Mouse (Mus musculus) fat pad, adult 2 months (tissue): ENCODE measurements around the gene Lemd1.

Experiments used
- DNase-seq: peaks from one replicate; pipeline ENCODE4 v3.0.0-alpha.2; 2011; ENCODE audit warnings: low read depth, low spot score; ENCODE audit errors: extremely low read depth

Lemd1 gene

DNA sequence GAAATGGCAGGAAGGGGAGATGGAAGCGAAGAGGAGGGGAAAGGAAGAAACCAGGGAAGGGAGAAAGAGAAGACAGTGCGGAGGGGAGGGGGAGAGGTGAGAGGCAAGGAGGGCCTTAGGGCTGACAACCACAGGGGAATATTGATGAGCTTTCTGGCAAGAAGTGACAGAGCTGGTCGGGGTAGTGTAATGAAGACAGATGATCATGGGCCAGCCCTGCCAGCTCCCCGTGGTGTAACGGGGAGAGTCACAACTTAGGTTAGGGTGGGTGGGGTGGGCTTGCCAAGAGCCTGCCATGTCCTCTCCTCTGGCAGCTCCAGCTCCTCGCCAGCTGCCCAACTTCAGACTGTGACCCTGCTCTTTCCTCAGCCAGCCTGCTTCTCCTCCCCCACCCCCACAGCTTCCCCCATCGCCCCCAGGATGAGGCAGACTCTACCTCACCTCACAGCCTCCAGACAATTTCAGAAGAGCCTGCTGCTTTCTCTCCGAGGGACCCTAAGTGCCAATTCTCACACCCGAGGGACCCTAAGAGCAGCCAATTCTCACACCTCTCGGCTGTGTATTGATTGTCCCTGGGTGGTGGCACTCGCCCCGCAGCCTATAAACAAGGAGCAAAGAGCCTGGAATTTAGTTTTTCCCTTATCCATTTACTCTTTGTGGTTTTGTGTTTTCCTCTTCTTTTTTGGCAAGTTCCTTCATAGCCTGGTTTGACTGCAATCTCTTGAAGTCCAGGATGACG is 26.3 kb upstream of the Lemd1 start:
- DNase-seq, result no peak

DNA sequence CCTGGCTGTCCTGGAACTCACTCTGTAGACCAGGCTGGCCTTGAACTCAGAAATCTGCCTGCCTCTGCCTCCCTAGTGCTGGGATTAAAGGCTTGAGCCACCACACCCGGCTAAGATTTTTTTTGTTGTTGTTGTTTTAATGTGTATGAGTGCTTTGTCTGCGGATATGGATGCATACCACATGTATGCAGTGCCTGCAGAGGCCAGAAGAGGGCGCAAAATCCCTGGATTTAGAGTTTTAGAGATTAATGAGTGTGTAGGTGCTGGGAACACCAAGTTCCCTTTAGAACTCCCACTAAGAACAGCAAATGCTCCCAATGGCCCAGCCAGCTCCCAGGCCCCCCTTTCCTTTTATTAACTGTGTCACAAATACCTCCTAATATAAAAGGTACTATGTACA is 25.4 kb upstream of the Lemd1 start:
- DNase-seq, result no peak

DNA sequence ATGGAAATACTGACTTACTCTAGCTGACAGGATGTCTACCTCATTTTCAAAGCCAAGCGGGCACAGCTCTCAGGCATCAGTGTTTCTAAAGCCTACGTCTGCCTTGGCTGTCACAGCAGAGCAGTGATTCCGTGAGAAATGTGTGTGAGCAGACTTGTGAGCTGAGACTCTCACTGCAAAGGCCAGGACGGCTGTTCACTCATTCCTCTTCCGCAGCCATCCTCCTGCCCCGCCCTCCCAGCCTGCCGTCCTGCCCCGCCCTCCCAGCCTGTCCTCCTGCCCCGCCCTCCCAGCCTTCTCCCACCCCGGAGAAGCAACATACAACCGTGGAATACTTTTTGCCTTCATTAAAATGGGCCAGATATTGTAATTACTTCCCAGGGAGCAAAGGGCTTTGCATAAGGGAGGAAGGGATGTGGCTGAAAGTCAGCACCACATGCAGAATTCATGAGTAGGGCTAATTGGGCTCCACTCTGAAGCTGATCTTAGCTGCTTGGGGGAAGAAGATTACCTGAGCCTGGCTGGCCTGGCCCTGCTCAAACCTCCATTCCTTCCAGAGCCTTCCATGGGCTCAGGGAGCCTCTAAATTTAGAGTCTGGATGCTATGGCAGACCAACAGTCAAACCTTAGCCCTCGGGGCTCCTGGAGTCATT is 23.0 kb upstream of the Lemd1 start:
- no peak for DNase-seq

GRCm38 (mm10) chr1:132170698-132171097 is 20.5 kb upstream of the Lemd1 start:
- DNase-seq, result no peak

GRCm38 (mm10) chr1:132171619-132172018 is 19.6 kb upstream of the Lemd1 start:
- DNase-seq, result no peak

- no peak for DNase-seq
Observed at GRCm38 (mm10) chr1:132186303-132186702, 4.9 kb upstream of the Lemd1 start.

- no peak for DNase-seq
Observed at GRCm38 (mm10) chr1:132188442-132189066, 2.7 kb upstream of the Lemd1 start.

DNA sequence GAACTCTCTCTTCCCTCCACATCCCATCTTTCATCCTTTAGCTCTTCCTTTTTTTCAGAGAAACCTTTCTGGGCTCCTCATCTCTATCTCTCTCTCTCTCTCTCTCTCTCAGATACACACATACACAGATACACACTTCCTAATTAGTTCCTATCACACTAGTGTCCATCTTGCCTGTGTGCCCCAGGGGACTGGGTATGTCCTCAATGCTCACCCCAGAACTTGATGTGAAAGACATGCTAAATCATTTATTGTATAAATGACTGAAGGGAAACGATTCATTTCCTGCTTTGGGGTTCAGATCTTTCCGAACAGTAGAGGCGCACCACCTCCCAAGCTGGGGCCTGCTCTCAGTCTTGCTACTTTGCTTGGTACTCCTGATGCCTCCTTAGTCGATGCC is 2.0 kb upstream of the Lemd1 start:
- no peak for DNase-seq

- DNase-seq, result no peak
Observed at GRCm38 (mm10) chr1:132190040-132190513, 1.2 kb upstream of the Lemd1 start.

- DNase-seq, result no peak
Observed at GRCm38 (mm10) chr1:132190621-132191092, 574 bp upstream of the Lemd1 start.

- DNase-seq, result no peak
Observed at GRCm38 (mm10) chr1:132191786-132192680, 802 bp downstream of the Lemd1 start.

- no peak for DNase-seq
Observed at GRCm38 (mm10) chr1:132193806-132194205, 2.6 kb downstream of the Lemd1 start.

DNA sequence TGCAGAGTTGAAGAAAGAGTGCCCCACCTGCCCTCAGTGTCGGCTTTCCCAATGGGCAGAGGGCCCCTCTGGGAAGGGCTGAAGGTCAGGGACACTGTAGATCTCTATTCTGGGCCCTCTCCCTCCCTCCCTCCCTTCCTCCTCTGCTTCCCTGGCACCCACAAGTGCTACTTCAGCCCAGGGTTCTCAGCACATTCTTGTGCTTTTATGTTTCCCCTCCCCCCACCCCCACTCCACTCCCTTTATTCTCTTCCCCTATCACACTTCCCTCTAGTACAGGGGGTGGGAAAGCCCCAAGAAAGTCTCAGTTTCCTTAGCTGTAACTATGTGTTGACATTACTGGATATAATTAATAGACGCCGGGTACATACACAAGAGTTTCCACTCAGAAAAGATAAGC is 3.4 kb downstream of the Lemd1 start:
- no peak for DNase-seq

GRCm38 (mm10) chr1:132195100-132195499 is 3.9 kb downstream of the Lemd1 start:
- DNase-seq, result no peak

- no peak for DNase-seq
Observed at GRCm38 (mm10) chr1:132195681-132196080, 4.5 kb downstream of the Lemd1 start.

DNA sequence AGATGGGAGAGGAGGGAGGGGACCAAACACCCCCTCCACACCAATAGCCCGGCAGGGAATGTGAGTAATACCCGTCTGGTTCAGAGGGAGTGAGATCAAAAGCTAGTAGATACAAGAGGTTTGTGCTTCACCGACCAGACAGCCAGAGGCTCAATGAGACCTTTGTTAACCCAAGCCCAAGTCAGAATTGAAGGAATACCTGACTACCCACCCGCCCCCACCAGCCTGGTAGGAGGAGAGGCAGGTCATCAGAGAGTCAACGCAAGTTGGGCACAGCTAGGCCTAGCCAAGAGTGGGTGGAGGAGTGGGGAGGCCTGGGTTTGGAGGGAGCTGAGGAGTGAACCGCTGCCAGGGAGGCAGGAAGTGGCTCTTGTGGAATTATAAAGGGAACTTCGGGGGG is 5.1 kb downstream of the Lemd1 start:
- no peak for DNase-seq

DNA sequence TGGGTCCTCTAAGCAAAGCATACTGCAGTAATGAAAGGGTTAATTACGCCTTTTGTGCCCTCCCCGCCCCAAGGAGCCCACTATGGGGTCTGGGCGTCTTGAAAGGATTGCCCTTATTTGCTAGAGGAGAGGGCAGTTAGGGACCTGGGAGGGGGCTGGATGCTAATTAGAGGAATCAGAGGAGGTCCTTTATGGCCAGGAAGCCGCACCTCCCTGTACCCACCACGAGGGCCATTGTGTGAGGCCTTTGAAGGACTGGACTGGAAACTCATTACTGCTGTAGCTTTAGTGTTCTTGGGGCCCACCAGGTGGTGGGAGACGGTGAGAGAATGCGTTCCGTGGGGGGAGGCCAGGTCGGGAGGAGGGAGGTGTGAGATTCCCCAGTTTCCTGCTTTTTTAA is 6.4 kb downstream of the Lemd1 start:
- no peak for DNase-seq

GRCm38 (mm10) chr1:132198401-132199071 is 7.3 kb downstream of the Lemd1 start:
- no peak for DNase-seq

DNA sequence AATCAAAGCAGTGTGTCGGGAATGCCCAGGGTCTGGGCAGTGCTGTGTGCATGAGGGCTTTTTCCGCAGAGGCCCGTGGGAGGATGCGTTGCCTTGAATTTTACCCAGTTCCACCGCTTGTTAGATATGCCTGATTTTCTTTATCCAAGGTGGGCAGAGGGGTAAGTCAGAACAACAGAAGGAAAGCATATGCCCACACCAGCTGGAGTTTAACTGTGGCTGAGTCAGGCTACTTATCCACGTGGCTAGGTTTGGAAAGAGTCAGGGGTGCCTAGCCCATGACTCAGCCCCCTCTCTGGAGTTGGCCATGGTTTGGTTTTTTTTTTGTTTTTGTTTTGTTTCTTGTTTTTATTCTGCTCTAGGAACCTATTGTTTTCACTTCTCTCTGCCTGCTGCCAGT is 8.0 kb downstream of the Lemd1 start:
- DNase-seq, result no peak

GRCm38 (mm10) chr1:132199934-132200333 is 8.7 kb downstream of the Lemd1 start:
- no peak for DNase-seq
